Mouse (Mus musculus) olfactory bulb, adult 2 months (tissue): ENCODE results near the gene Farp1.

Experiments used
- CTCF ChIP-seq: fragments of 200-500 bp; IDR thresholded peaks from 2 replicates; pipeline ENCODE4 v1.5.1; 2012; ENCODE audit warnings: low read depth, mild to moderate bottlenecking, low read length, moderate library complexity; ENCODE audit not compliant: insufficient read depth
- POLR2A ChIP-seq: fragments of 200-500 bp; IDR thresholded peaks from 2 replicates; pipeline ENCODE4 v1.6.1; 2012; ENCODE audit warnings: mild to moderate bottlenecking, low read depth, low read length, moderate library complexity; ENCODE audit not compliant: insufficient read depth

DNA sequence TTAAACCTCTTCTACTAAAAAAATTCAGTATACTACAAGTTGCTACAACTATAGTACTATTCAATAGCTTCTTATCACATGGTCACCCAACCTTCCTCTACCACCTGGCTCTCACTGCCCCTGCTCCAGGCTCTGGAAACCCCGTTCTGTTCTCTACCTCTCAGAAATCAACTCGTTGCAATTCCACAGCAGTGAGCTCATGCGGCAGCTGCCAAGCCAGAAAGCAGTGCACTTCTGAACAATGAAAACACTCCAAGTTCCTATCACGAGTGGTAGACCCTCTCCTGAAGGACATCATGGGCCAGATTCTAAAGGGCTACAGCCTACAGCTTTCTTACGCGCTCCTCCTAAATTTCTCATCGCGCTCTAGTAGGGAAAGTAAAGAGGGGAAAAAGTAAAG is 9.6 kb upstream of the Farp1 start:
- TF ChIP-seq CTCF (no peak), POLR2A (no peak)
